Mouse (Mus musculus): Measurements from ENCODE around the gene Reep3. TPM values are rescaled to one million over a fixed set of nuclear protein-coding genes. Genes with fewer than 3 reads are reported as not detected.

Reep3 gene
- polyA plus RNA-seq, 1 experiment from 2014 or later = 54.0 TPM

GRCm38 (mm10) chr10:66998770-66999169 is 98.0 kb downstream of the Reep3 start:
- H3K9me3 ChIP-seq (replicated peaks) = no peaks in the 10 kb centered on the region
- H3K4me3 ChIP-seq = no peak overlapping the region
- H3K4me1 ChIP-seq = peaks cover 25% of the 10 kb centered on the region
- ATAC-seq (ENCODE audit: low FRiP score) = no peak
- no peak overlapping the region for H3K9ac ChIP-seq
- H3K36me3 ChIP-seq = no peaks in the 10 kb centered on the region
- no peak overlapping the region for H3K4me2 ChIP-seq (replicated peaks)
- no peaks in the 10 kb centered on the region for H3K27me3 ChIP-seq
- no peak overlapping the region for H3K27ac ChIP-seq
- WGBS = 92% methylated on average over 7 of the region's 7 CpGs

- Histone ChIP-seq H3K27ac (peak overlapping the region; percentile 24; the same call in 1 of the 2 replicates), H3K27me3 (no peaks in the 10 kb centered on the region), H3K4me1 (peaks cover 12% of the 10 kb centered on the region), H3K36me3 (no peaks in the 10 kb centered on the region), H3K9me3 (replicated peaks) (peaks cover under 1% of the 10 kb centered on the region; the same call in 1 of the 2 replicates), H3K4me3 (no peak overlapping the region), H3K9ac (no peak overlapping the region), H3K4me2 (replicated peaks) (no peak overlapping the region)
- WGBS = 60% methylated on average over 6 of the region's 6 CpGs
- no peak for ATAC-seq (ENCODE audit: low FRiP score)
These were observed 101.6 kb downstream of the Reep3 start for GRCm38 (mm10) chr10:66995181-66995580.

DNA sequence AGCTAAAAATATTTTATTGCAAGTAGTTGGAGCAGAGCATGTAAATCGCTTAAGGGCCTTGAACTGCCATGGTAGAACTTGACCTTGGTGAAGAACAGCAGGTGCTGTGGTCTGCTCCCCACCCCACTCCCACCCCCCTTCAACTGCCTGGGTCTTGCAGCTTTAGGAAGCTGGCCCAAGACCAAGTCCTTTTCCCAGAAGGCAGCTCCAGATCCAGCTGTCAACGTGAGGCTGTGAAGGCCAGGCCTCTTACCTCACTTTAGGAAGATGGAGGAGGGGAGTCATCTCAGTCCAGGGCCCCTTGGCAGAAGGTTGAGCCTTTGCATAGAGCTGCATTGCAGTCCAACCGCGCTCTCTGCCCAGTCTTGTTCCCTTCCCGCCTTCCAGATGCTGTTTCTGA is 102.3 kb downstream of the Reep3 start:
- Histone ChIP-seq H3K9ac (no peak overlapping the region), H3K9me3 (replicated peaks) (peaks cover 8% of the 10 kb centered on the region; the same call in 1 of the 2 replicates), H3K4me1 (peaks cover 12% of the 10 kb centered on the region), H3K4me3 (no peak overlapping the region), H3K27me3 (no peaks in the 10 kb centered on the region), H3K27ac (no peak overlapping the region), H3K36me3 (no peaks in the 10 kb centered on the region), H3K4me2 (replicated peaks) (no peak overlapping the region)
- peak; percentile 40; the same call in 1 of the 2 replicates for ATAC-seq (ENCODE audit: low FRiP score)
- 71% methylated on average over 5 of the region's 5 CpGs for WGBS

- H3K27ac ChIP-seq = no peak overlapping the region
- ATAC-seq (ENCODE audit: low FRiP score) = no peak
- peaks cover 12% of the 10 kb centered on the region for H3K4me1 ChIP-seq
- H3K27me3 ChIP-seq = no peaks in the 10 kb centered on the region
- WGBS = 65% methylated on average over 5 of the region's 5 CpGs
- H3K4me2 ChIP-seq (replicated peaks) = no peak overlapping the region
- no peak overlapping the region for H3K9ac ChIP-seq
- H3K9me3 ChIP-seq (replicated peaks) = peaks cover 14% of the 10 kb centered on the region; the same call in 1 of the 2 replicates
- H3K36me3 ChIP-seq = no peaks in the 10 kb centered on the region
- H3K4me3 ChIP-seq = no peak overlapping the region
These were observed 104.2 kb downstream of the Reep3 start for GRCm38 (mm10) chr10:66992591-66992990.

DNA sequence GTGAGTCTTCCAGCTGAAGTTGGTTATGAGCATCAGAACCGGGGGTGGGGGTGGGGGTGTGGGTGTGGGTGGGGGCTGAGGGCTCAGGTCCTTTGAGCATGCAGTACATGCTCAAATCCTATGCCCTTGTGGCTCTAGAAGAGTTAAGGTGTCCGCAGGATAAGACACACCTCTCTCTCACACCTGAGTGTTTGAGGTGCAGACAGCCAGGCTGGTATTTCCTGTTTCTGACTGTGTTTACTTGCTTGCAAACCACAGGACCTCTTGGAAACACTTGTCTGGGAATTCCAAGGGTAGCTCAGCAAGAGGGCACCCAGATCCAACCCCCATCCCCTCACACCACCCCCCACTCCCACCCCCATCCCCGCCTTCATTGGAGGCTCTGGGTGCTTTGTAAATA is 106.2 kb downstream of the Reep3 start:
- H3K4me3 ChIP-seq = no peak overlapping the region
- H3K36me3 ChIP-seq = no peaks in the 10 kb centered on the region
- 89% methylated on average over 3 of the region's 3 CpGs for WGBS
- H3K27me3 ChIP-seq = no peaks in the 10 kb centered on the region
- no peak overlapping the region for H3K9ac ChIP-seq
- H3K27ac ChIP-seq = no peak overlapping the region
- peaks cover 12% of the 10 kb centered on the region for H3K4me1 ChIP-seq
- H3K9me3 ChIP-seq (replicated peaks) = peaks cover 14% of the 10 kb centered on the region; the same call in 1 of the 2 replicates
- no peak for ATAC-seq (ENCODE audit: low FRiP score)
- H3K4me2 ChIP-seq (replicated peaks) = no peak overlapping the region

- no peak for ATAC-seq (ENCODE audit: low FRiP score)
- Histone ChIP-seq H3K27me3 (no peaks in the 10 kb centered on the region), H3K27ac (no peak overlapping the region), H3K36me3 (no peaks in the 10 kb centered on the region), H3K4me1 (no peaks in the 10 kb centered on the region), H3K9ac (no peak overlapping the region), H3K4me2 (replicated peaks) (no peak overlapping the region), H3K4me3 (no peak overlapping the region), H3K9me3 (replicated peaks) (no peaks in the 10 kb centered on the region)
- WGBS = 93% methylated on average over 5 of the region's 5 CpGs
These were observed 113.7 kb downstream of the Reep3 start for GRCm38 (mm10) chr10:66983043-66983442.

- Histone ChIP-seq H3K36me3 (no peaks in the 10 kb centered on the region), H3K9me3 (replicated peaks) (no peaks in the 10 kb centered on the region), H3K4me1 (0 out of 2 replicates have a peak, but pooled peaks cover 2% of the 10 kb centered on the region), H3K4me2 (replicated peaks) (no peak overlapping the region), H3K27ac (no peak overlapping the region), H3K4me3 (no peak overlapping the region), H3K9ac (no peak overlapping the region), H3K27me3 (no peaks in the 10 kb centered on the region)
- 78% methylated on average over 2 of the region's 2 CpGs for WGBS
- ATAC-seq (ENCODE audit: low FRiP score) = no peak
These were observed 118.5 kb downstream of the Reep3 start for GRCm38 (mm10) chr10:66978215-66978614.

- Histone ChIP-seq H3K9ac (no peak overlapping the region), H3K9me3 (replicated peaks) (no peaks in the 10 kb centered on the region), H3K27ac (no peak overlapping the region), H3K36me3 (no peaks in the 10 kb centered on the region), H3K4me3 (no peak overlapping the region), H3K27me3 (no peaks in the 10 kb centered on the region), H3K4me1 (0 out of 2 replicates have a peak, but pooled peaks cover 2% of the 10 kb centered on the region), H3K4me2 (replicated peaks) (no peak overlapping the region)
- ATAC-seq (ENCODE audit: low FRiP score) = no peak
- 97% methylated on average over 3 of the region's 3 CpGs for WGBS
These were observed 119.7 kb downstream of the Reep3 start for GRCm38 (mm10) chr10:66977093-66977492.

DNA sequence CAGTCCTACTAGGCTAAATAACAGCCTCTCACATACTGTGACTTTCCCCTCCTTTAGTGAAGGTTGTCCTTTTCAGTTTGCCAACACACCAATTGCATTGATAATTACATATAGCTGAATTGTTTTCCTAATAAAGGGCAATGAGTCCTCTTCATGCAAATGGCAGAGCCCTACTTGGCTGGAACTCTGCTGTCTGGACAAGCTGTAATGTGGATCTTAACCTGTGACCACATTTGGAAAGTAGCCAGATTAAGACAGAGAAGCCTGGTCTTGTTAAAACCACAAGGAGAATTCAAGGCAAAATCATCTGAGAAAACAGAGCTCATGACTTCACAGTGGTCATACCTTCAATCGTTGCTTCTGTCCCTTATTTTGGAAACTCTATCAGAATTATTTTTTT is 121.3 kb downstream of the Reep3 start:
- Histone ChIP-seq H3K9me3 (replicated peaks) (no peaks in the 10 kb centered on the region), H3K4me2 (replicated peaks) (no peak overlapping the region), H3K27me3 (no peaks in the 10 kb centered on the region), H3K4me1 (0 out of 2 replicates have a peak, but pooled peaks cover 2% of the 10 kb centered on the region), H3K36me3 (no peaks in the 10 kb centered on the region), H3K4me3 (no peak overlapping the region), H3K9ac (no peak overlapping the region), H3K27ac (no peak overlapping the region)
- ATAC-seq (ENCODE audit: low FRiP score) = no peak
- 85% methylated on average over 1 of the region's 1 CpGs for WGBS

DNA sequence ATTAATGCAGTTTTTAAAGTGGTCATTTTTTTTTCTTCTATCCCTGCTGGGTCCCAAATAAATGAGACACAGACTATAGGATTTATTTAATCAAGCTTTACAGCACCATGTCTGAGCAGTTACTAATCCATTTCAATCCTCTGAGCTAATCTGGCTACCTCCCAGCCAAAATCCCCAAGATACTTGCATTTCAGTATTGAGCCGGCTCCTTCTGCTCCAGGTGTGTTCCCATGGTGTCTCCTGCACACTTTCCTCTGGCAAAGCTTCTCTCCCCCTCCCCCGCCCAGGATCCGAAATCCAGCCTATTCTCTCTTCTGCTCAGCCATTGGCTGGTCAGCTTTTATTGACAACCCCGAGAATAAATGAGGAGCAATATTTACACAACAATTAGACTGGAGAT is 122.3 kb downstream of the Reep3 start:
- Histone ChIP-seq H3K4me3 (no peak overlapping the region), H3K27me3 (no peaks in the 10 kb centered on the region), H3K9ac (no peak overlapping the region), H3K9me3 (replicated peaks) (no peaks in the 10 kb centered on the region), H3K4me1 (0 out of 2 replicates have a peak, but pooled peaks cover 2% of the 10 kb centered on the region), H3K4me2 (replicated peaks) (no peak overlapping the region), H3K36me3 (no peaks in the 10 kb centered on the region), H3K27ac (no peak overlapping the region)
- no peak for ATAC-seq (ENCODE audit: low FRiP score)
- 76% methylated on average over 4 of the region's 4 CpGs for WGBS

DNA sequence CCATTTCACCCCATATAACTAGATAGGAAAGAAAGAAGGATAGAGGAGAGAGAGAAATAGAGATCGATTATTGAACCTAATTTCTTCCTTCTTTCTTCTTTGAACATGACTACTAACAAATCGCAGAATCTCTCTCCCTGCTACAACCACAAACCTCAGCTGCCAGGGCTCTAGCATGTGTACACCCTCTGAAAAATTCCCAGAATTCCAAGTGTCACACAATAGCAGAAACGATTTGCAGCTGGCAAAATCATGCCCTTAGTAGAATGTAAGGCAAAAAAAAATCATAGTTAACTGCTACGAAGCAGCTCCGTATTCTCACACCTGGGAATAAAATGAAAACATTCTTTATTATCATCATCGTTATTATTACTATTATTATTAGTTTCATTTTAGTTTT is 122.9 kb downstream of the Reep3 start:
- no peak overlapping the region for H3K9ac ChIP-seq
- no peak overlapping the region for H3K27ac ChIP-seq
- H3K36me3 ChIP-seq = no peaks in the 10 kb centered on the region
- no peak overlapping the region for H3K4me3 ChIP-seq
- no peak for ATAC-seq (ENCODE audit: low FRiP score)
- no peak overlapping the region for H3K4me2 ChIP-seq (replicated peaks)
- 81% methylated on average over 6 of the region's 6 CpGs for WGBS
- H3K4me1 ChIP-seq = 0 out of 2 replicates have a peak, but pooled peaks cover 2% of the 10 kb centered on the region
- H3K9me3 ChIP-seq (replicated peaks) = no peaks in the 10 kb centered on the region
- no peaks in the 10 kb centered on the region for H3K27me3 ChIP-seq

- no peaks in the 10 kb centered on the region for H3K36me3 ChIP-seq
- H3K4me3 ChIP-seq = no peak overlapping the region
- no peaks in the 10 kb centered on the region for H3K27me3 ChIP-seq
- no peak overlapping the region for H3K9ac ChIP-seq
- 74% methylated on average over 2 of the region's 2 CpGs for WGBS
- no peak for ATAC-seq (ENCODE audit: low FRiP score)
- H3K9me3 ChIP-seq (replicated peaks) = no peaks in the 10 kb centered on the region
- H3K27ac ChIP-seq = no peak overlapping the region
- H3K4me2 ChIP-seq (replicated peaks) = no peak overlapping the region
- peaks cover 6% of the 10 kb centered on the region; the same call in 1 of the 2 replicates for H3K4me1 ChIP-seq
These were observed 123.5 kb downstream of the Reep3 start for GRCm38 (mm10) chr10:66973274-66973673.

DNA sequence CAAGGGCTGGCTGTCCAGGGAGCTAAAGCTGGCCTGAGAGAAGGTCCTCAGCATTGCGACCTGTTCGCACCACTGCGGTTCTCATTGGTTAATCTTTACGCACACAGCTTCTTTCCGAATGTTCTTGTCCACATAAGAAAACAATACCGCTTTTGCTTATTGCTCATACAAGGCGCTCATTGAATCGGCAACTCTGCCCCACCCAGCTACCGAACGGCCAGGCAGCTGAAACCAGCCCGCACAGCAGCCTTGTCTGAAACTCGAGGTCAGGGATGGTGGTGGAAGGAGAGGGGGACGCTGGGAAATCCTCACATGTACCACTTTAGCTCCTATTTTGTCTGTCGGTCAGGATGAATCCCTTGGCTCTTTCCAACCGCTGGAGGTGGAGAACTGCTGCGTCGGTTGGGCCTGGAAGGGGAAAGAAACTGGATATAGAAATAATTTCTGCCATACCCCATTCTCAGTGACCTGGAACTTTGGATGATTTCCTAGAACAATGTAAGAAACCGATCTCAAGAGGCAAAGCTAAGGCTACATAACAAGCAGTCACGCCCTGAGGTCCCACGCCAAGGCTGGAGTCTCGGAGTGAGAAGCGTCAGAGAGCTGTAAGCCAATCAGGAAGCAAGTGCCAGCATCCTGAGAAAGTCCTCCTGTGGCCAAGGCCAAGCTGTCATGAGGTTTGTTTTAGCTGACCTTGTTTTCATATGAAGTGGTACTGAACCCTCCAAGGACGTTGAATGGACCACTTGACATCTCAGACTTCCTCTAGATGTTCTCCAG is 126.2 kb downstream of the Reep3 start:
- no peak overlapping the region for H3K9ac ChIP-seq
- no peaks in the 10 kb centered on the region for H3K27me3 ChIP-seq
- no peak overlapping the region for H3K27ac ChIP-seq
- no peak overlapping the region for H3K4me2 ChIP-seq (replicated peaks)
- ATAC-seq (ENCODE audit: low FRiP score) = no peak
- H3K9me3 ChIP-seq (replicated peaks) = 0 out of 2 replicates have a peak, but pooled peaks cover 3% of the 10 kb centered on the region
- no peak overlapping the region for H3K4me3 ChIP-seq
- 90% methylated on average over 23 of the region's 23 CpGs for WGBS
- peaks cover 6% of the 10 kb centered on the region; the same call in 1 of the 2 replicates for H3K4me1 ChIP-seq
- no peaks in the 10 kb centered on the region for H3K36me3 ChIP-seq
